Mouse (Mus musculus): ENCODE results near the gene Per2. TPM values are rescaled to one million over a fixed set of nuclear protein-coding genes. Genes with fewer than 3 reads are reported as not detected.
"Not testable (repeated sequence)": the region's sequence is repeated elsewhere in the genome, so short reads cannot be mapped to it uniquely, and the experiment has no call there.

The Per2 gene
- total and polyA plus RNA-seq, 3 experiments = 5.3 to 17.5 (median 15.4) TPM

- 0 out of 2 replicates have a peak, but pooled peaks cover 2% of the 10 kb centered on the region for H3K4me1 ChIP-seq (ENCODE audit: insufficient read depth, low read depth, low read length)
- TF ChIP-seq GATA1 (IDR thresholded peaks at IDR 0.05; ENCODE audit: borderline replicate concordance, low read length) (no peak), CTCF (IDR thresholded peaks at IDR 0.05; ENCODE audit: low read depth, low read length) (no peak), POLR2AphosphoS5 (IDR thresholded peaks at IDR 0.05; ENCODE audit: insufficient replicate concordance, low read depth, low read length) (no peak)
- DNase-seq (ENCODE audit: low spot score) = no peak
- no peak overlapping the region for H3K4me3 ChIP-seq (ENCODE audit: low read depth, low read length)
- peaks cover 3% of the 10 kb centered on the region; the same call in 1 of the 2 replicates for H3K9me3 ChIP-seq (replicated peaks)
- ATAC-seq (ENCODE audit: extremely low read depth, insufficient number of reproducible peaks, low FRiP score, poor library complexity, severe bottlenecking) = no peak
- H3K27me3 ChIP-seq (ENCODE audit: insufficient read depth, low read length) = peaks cover 48% of the 10 kb centered on the region
- no peaks in the 10 kb centered on the region for H3K36me3 ChIP-seq (replicated peaks)
These were observed 23.6 kb upstream of the Per2 start for GRCm38 (mm10) chr1:91482616-91483211.

DNA sequence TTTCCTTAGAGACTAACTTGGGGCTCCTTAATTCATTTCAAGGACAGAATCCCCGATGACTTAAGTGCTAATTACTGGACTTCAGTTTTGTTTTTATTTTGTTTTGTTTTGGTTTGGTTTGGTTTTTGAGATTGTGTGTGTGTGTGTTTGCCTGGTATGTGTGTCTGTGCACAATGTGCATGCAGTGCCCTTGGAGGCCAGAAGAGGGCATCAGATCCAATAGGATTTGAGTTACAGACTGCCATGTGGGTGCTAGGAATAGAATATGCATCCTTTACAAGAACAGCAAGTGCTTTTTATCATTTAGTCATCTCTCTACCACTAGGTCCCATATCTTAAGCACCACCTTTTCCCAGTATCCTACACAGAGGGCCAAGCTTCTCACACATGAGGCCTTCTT, 19.8 kb upstream of the Per2 start:
- Histone ChIP-seq H3K27me3 (ENCODE audit: insufficient read depth, low read length) (peaks cover 29% of the 10 kb centered on the region), H3K9me3 (replicated peaks) (peaks cover 3% of the 10 kb centered on the region; the same call in 1 of the 2 replicates), H3K4me3 (ENCODE audit: low read depth, low read length) (no peak overlapping the region), H3K36me3 (replicated peaks) (no peaks in the 10 kb centered on the region), H3K4me1 (ENCODE audit: insufficient read depth, low read depth, low read length) (0 out of 2 replicates have a peak, but pooled peaks cover 2% of the 10 kb centered on the region)
- TF ChIP-seq CTCF (IDR thresholded peaks at IDR 0.05; ENCODE audit: low read depth, low read length) (peak; percentile 12; the same call in 1 of the 2 replicates), GATA1 (IDR thresholded peaks at IDR 0.05; ENCODE audit: borderline replicate concordance, low read length) (no peak)
- ATAC-seq (ENCODE audit: extremely low read depth, insufficient number of reproducible peaks, low FRiP score, poor library complexity, severe bottlenecking) = no peak
- DNase-seq (ENCODE audit: low spot score) = no peak

DNA sequence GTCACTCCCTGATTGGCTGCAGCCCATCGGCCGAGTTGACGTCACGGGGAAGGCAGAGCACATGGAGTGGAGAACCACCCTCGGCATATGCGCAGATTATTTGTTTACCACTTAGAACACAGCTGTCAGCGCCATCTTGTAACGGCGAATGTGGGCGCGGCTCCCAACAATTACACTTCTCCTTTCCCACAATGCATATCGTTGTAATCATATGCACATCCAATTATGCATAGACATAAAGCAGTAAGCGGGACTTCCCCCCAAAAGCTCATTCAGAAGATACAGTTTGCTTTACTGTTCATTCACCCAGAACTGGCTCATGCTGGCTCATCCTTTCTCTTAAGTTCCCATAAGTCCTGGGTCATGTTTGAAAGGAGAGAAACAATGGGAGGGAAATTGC, 19.0 kb upstream of the Per2 start:
- H3K36me3 ChIP-seq (replicated peaks); H3K4me1 ChIP-seq (ENCODE audit: insufficient read depth, low read depth, low read length); H3K4me3 ChIP-seq (ENCODE audit: low read depth, low read length); H3K9me3 ChIP-seq (replicated peaks); DNase-seq (ENCODE audit: low spot score); ATAC-seq (ENCODE audit: extremely low read depth, insufficient number of reproducible peaks, low FRiP score, poor library complexity, severe bottlenecking): not testable (repeated sequence)
- peaks cover 24% of the 10 kb centered on the region for H3K27me3 ChIP-seq (ENCODE audit: insufficient read depth, low read length)

DNA sequence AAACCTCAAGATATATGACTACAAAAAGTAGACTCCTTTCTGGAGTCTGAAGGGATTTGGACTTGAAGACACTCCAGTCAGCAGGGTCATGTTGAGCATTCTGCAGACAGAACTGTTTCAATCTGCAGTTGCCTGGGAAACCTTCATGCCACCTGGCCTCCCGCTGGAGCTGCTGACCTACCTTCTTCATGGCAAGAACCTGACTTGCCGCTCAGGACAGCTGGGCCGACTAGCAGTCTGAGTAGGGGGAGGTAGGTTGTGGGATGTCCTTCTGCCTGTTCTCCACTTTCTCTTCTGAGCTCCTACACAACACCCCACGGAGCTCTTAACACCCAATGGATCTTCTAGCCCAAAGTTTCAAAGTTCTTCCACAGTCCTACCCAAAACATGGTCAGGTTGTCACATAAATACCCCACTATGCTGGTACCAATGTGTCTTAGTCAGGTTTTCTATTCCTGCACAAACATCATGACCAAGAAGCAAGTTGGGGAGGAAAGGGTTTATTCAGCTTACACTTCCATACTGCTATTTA, 10.8 kb upstream of the Per2 start:
- no peak for DNase-seq (ENCODE audit: low spot score)
- Histone ChIP-seq H3K9me3 (replicated peaks) (no peaks in the 10 kb centered on the region), H3K4me3 (ENCODE audit: low read depth, low read length) (no peak overlapping the region), H3K36me3 (replicated peaks) (no peaks in the 10 kb centered on the region), H3K27me3 (ENCODE audit: insufficient read depth, low read length) (peaks cover 28% of the 10 kb centered on the region), H3K4me1 (ENCODE audit: insufficient read depth, low read depth, low read length) (no peaks in the 10 kb centered on the region)
- ATAC-seq (ENCODE audit: extremely low read depth, insufficient number of reproducible peaks, low FRiP score, poor library complexity, severe bottlenecking) = no peak
- TF ChIP-seq POLR2AphosphoS5 (IDR thresholded peaks at IDR 0.05; ENCODE audit: insufficient replicate concordance, low read depth, low read length) (no peak), GATA2 (IDR thresholded peaks at IDR 0.05; ENCODE audit: borderline replicate concordance, low read depth, low read length) (no peak), CTCF (IDR thresholded peaks at IDR 0.05; ENCODE audit: low read depth, low read length) (no peak)

- Histone ChIP-seq H3K27me3 (ENCODE audit: insufficient read depth, low read length) (peaks cover 51% of the 10 kb centered on the region), H3K9me3 (replicated peaks) (no peaks in the 10 kb centered on the region), H3K4me3 (ENCODE audit: low read depth, low read length) (no peak overlapping the region), H3K36me3 (replicated peaks) (no peaks in the 10 kb centered on the region), H3K4me1 (ENCODE audit: insufficient read depth, low read depth, low read length) (no peaks in the 10 kb centered on the region; the same call in 1 of the 2 replicates)
- no peak for DNase-seq (ENCODE audit: low spot score)
- no peak for ATAC-seq (ENCODE audit: extremely low read depth, insufficient number of reproducible peaks, low FRiP score, poor library complexity, severe bottlenecking)
- TF ChIP-seq GATA2 (IDR thresholded peaks at IDR 0.05; ENCODE audit: borderline replicate concordance, low read depth, low read length) (no peak), POLR2AphosphoS5 (IDR thresholded peaks at IDR 0.05; ENCODE audit: insufficient replicate concordance, low read depth, low read length) (no peak), TAL1 (conservative IDR thresholded peaks at IDR 0.05; ENCODE audit: low read depth, low read length) (no peak), CTCF (IDR thresholded peaks at IDR 0.05; ENCODE audit: low read depth, low read length) (no peak), GATA1 (IDR thresholded peaks at IDR 0.05; ENCODE audit: borderline replicate concordance, low read length) (no peak)
These were observed 7.1 kb upstream of the Per2 start for GRCm38 (mm10) chr1:91466186-91466585.

DNA sequence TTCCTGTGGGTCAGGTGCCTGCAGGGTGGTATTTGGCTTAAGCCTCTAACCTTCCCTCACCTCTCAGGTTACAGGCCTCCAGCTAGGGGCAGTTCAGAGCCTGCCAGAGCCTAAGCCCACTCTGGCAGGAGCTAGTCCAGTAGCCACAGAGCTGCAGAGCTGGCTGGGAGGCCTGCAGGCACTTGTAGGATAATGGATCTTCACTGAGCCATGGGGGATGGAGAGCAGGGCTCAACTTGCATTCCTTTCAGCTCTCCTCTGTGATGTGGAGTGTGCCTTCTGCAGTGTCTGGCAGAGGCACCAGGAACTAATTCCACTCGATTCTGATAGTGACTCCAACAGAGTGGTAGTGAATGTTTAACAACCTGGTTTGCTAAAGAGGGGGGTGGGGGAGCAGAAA, 6.1 kb upstream of the Per2 start:
- DNase-seq (ENCODE audit: low spot score) (no peak), ATAC-seq (ENCODE audit: extremely low read depth, insufficient number of reproducible peaks, low FRiP score, poor library complexity, severe bottlenecking) (no peak)
- no peaks in the 10 kb centered on the region for H3K9me3 ChIP-seq (replicated peaks)
- peaks cover 6% of the 10 kb centered on the region for H3K4me1 ChIP-seq (ENCODE audit: insufficient read depth, low read depth, low read length)
- no peaks in the 10 kb centered on the region for H3K36me3 ChIP-seq (replicated peaks)
- peaks cover 49% of the 10 kb centered on the region for H3K27me3 ChIP-seq (ENCODE audit: insufficient read depth, low read length)
- H3K4me3 ChIP-seq (ENCODE audit: low read depth, low read length) = no peak overlapping the region
- TF ChIP-seq GATA1 (IDR thresholded peaks at IDR 0.05; ENCODE audit: borderline replicate concordance, low read length) = no peak
- no peak for TF ChIP-seq TAL1 (conservative IDR thresholded peaks at IDR 0.05; ENCODE audit: low read depth, low read length)
- no peak for TF ChIP-seq GATA2 (IDR thresholded peaks at IDR 0.05; ENCODE audit: borderline replicate concordance, low read depth, low read length)
- no peak for TF ChIP-seq POLR2AphosphoS5 (IDR thresholded peaks at IDR 0.05; ENCODE audit: insufficient replicate concordance, low read depth, low read length)
- TF ChIP-seq CTCF (IDR thresholded peaks at IDR 0.05; ENCODE audit: low read depth, low read length) = no peak

GRCm38 (mm10) chr1:91464436-91464835, 5.3 kb upstream of the Per2 start:
- Histone ChIP-seq H3K9me3 (replicated peaks) (no peaks in the 10 kb centered on the region), H3K27me3 (ENCODE audit: insufficient read depth, low read length) (peaks cover 44% of the 10 kb centered on the region), H3K4me3 (ENCODE audit: low read depth, low read length) (no peak overlapping the region), H3K36me3 (replicated peaks) (no peaks in the 10 kb centered on the region), H3K4me1 (ENCODE audit: insufficient read depth, low read depth, low read length) (peaks cover 14% of the 10 kb centered on the region)
- ATAC-seq (ENCODE audit: extremely low read depth, insufficient number of reproducible peaks, low FRiP score, poor library complexity, severe bottlenecking) = no peak
- no peak for DNase-seq (ENCODE audit: low spot score)
- TF ChIP-seq CTCF (IDR thresholded peaks at IDR 0.05; ENCODE audit: low read depth, low read length) = no peak
- no peak for TF ChIP-seq GATA2 (IDR thresholded peaks at IDR 0.05; ENCODE audit: borderline replicate concordance, low read depth, low read length)
- TF ChIP-seq GATA1 (IDR thresholded peaks at IDR 0.05; ENCODE audit: borderline replicate concordance, low read length) = no peak
- TF ChIP-seq POLR2AphosphoS5 (IDR thresholded peaks at IDR 0.05; ENCODE audit: insufficient replicate concordance, low read depth, low read length) = no peak
- TF ChIP-seq TAL1 (conservative IDR thresholded peaks at IDR 0.05; ENCODE audit: low read depth, low read length) = no peak

All from G1E (cell line).